Mouse (Mus musculus): ENCODE data around the gene Bmp6.

Gene Bmp6

DNA sequence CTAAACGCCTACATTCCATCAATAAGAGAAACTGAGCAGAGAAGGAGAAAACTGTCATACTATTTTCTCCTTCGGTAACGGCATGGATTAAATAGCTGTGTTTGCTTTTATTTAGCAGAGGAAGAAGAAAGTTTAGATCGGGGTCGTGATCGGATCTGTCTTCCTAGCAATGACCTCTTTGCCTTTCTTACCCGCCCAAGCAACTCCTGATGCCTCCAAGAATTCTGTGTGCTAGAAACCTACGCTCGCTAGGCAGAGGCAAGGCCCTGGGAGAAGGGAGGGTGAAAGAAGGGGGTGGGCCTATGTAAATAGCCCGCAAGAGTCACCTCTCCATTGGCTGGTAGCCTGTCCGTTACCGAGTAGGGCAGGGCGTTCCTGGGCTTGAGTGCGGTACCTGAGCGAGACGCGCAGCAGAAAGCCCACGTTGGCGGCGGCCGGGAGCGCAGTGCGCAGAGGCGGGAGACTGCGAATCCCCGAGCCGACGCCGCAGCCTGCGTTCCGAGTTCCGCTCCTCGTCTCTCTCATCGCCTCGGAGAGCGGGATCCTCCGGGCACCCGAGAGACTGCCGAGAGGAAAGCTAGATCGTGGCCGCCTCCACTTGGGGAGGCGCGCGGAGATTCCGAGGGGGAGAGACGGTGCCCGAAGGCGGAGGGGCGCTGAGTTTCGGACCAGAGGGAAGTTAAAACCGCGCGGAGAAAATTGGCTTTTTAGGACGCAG, at the start of gene Bmp6:
Gene Bmp6, plus strand, starts transcription at position 395 of the 718 bp plus-strand sequence.
- peak; percentile 44 for DNase-seq (ENCODE audit: low read depth)

DNA sequence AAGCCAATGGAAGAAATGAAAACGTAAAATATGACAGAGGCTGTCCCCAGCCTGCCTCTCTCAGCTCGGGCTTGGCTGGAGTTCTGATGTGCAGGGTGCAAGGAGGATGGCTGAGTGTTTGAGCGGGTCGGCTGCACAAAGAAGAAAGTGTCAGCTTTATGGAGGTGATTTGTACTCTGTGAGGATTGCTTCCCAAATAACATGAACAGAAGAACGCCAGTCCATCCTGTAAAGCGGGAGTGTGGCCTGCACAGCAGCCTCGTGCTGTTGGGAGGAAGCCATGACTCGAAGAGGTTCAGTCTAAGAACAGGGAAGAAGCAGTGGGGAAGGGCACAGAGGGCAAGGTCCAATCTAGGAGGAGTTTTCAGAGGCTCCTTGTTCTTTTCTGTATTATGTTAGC, 48.7 kb upstream of the Bmp6 start:
- no peak for DNase-seq (ENCODE audit: low read depth)

DNA sequence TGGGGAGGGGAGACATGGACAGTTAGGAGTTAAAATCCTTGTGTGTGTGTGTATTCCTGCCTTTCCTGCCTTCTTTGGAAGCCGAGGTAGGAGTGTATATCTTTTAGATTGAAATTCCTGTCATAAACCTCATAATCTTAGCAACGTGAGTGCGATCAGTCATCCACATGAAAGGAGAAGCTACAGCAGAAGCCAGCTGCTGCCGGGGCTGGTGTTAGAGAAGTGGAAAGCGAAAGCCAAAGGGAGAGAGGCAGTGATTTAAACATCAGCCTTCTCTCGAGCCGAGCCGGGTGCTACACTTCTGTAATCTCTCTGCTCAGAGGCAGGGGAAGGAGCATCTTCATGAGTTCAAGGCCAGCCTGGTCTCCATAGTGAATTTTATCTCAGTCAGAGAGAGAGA, 48.3 kb upstream of the Bmp6 start:
- no peak for DNase-seq (ENCODE audit: low read depth)

DNA sequence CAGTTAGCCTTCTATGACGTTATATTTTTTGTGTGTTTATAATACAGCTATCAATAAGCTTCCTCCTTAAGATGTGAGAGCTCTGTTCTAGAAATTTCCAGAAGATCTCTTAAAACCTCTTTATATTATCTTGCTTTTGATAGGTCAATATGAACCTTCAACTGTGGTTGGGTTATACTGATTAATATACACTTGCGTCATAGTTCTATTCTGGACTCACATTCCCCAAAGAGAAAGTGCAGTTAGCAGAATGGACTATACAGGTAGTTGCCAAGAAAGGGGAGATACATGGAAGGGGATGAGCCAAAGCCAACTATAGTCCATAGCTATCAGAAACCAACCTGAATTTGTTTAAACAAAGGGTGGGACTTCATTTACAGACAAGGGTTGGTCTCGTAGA, 33.8 kb upstream of the Bmp6 start:
- no peak for DNase-seq (ENCODE audit: low read depth)

DNA sequence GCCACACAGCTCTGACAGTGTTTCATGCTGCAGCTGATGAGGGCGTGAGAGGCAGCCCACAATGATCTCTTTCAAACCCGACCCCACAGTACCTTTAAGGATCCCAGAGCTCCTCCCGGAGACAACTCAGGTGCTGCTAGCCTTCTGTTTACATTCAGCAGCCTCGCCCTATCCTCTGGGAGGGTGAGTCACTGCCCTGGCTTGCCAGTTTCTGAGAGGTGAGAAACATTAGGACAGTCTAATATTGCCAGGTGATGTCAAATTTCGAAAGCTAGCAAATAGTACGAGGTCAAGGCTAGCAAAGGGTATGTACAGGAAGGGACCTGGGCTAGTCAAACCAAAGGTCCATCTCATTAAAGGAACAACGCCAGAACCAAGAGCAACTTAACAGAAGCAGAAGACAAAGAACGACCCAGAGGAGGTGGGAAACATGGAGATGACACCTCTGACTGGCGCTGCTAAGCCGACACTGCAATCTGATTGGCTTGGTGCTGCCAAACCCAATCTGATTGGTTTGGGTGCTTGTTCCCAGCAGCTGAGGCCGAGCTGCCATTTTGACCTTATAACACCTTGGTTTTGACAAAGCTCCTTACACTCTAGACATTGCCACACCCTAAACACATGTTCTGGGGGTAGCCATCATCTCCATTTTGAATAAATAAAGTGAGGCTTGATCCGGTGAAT, 32.4 kb upstream of the Bmp6 start:
- DNase-seq (ENCODE audit: low read depth) = no peak

DNA sequence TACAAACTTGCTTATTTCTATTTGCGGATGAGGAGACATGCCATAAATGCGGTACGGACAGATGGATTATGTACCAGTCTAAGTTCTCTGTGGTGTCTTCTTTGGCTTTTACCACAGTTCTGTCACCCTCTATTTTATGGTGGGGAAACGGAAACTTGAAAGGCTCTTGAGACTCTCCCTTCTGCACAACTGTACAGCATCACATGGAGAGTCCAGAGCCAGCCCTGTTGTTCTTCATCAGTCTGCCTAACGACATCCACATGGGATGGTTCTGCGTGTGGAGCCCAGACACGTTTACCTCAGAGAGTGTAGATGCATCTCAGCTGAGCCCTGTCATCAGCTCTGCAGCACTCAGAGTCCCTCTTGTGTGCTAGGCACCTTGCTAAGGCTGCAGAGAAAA, 30.3 kb upstream of the Bmp6 start:
- no peak for DNase-seq (ENCODE audit: low read depth)

GRCm38 (mm10) chr13:38318418-38318817, 26.5 kb upstream of the Bmp6 start:
- no peak for DNase-seq (ENCODE audit: low read depth)

DNA sequence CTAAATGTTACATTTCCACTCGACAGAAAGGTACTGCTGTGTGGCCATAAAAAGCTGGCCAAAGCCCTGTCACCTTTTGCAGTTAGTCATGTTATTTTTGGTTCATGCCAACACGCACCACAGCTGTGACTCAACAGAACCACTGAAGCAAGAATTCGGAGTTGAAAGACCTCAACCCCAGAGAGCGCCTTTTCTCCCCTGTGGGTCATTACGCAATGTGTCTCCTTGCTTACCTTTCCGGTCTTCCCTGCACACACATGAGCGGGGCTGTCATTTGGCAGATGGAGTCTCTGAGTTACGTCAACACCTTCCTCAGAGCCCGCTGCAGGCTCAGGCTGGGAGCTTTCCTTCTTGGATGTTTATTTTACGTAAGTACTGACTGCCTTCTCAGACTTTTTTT, 24.6 kb upstream of the Bmp6 start:
- DNase-seq (ENCODE audit: low read depth) = peak; percentile 96

DNA sequence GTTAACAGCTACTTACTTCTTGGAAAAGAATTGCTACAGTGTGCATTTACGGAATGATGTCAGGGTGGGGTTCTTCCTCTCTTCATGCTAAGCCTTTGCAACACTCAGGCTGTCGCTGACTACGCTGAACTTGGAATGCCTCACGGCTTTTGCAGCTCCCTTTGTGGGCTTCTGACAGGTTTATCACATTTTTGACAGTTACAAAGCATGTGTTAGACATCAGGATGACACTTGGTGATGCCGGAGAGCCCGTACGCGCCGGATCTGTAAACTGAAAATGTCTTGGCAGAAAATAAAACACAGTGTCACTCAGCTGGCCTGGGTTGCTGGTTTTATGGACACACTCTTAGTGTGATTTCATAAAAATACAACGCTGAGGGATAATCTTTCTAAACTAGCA, 20.5 kb upstream of the Bmp6 start:
- no peak for DNase-seq (ENCODE audit: low read depth)

DNA sequence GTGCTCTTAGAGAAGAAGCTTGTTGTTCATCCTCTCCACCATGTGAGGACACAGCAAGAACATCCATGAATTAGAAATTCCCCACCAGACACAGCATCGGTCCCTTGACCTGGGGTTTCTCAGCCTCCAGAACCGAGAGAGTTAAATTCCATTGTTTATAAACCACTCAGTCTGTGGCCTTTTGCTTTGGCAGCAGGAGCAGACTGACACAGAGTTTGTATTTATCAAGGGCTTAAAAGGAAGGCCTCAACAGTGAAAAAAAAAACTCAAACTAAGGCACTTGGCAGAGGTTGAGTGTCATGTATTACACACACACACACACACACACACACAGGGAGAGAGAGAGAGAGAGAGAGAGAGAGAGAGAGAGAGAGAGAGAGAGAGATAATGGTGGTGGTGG, 17.5 kb upstream of the Bmp6 start:
- DNase-seq (ENCODE audit: low read depth) = no peak

- DNase-seq (ENCODE audit: low read depth) = no peak
These were observed 11.4 kb upstream of the Bmp6 start for GRCm38 (mm10) chr13:38333496-38333895.

DNA sequence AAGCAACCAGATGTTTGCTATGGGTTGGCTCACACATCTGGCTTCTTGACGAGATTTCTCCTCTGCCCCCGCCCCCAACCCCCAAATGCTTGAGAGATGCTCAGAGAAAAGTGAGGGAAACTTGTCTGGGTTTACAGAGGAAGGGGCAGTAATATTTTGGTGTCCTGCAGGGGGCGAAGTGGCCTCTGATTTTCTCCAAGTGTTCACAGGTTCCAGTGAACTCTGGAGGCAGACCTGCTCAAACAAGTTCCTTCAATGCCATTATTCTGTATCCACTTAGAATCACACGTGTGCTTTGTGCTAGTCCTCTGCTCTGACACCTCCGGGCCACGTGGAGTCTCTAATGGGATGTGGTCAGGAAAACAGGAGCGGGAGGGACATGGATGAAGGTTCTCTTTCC, 2.3 kb upstream of the Bmp6 start:
- DNase-seq (ENCODE audit: low read depth) = peak; percentile 36

- no peak for DNase-seq (ENCODE audit: low read depth)
These were observed 1.7 kb upstream of the Bmp6 start for GRCm38 (mm10) chr13:38343202-38343601.

- no peak for DNase-seq (ENCODE audit: low read depth)
These were observed 519 bp downstream of the Bmp6 start for GRCm38 (mm10) chr13:38345431-38345820.

- DNase-seq (ENCODE audit: low read depth) = no peak
These were observed 1.4 kb downstream of the Bmp6 start for GRCm38 (mm10) chr13:38346096-38346915.

- DNase-seq (ENCODE audit: low read depth) = no peak
These were observed 2.3 kb downstream of the Bmp6 start for GRCm38 (mm10) chr13:38347021-38347774.

DNA sequence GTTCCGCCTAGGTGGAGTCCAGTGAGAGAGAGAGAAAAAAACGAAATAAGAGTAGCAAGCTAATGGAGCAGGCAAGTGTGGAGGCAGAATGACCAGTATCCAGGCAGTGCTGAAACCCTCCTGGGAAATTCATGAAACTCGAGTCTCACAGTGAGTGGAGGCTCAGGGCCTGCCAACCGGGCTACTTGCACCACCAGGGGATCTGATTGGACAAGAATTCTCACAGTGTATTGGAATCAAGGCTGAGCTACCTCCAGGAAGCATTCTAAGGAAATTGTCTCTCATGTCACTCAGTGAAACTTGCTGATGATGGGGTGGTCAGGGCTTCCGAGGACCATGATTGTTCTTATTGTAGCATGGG, 2.8 kb downstream of the Bmp6 start:
- DNase-seq (ENCODE audit: low read depth) = no peak

- no peak for DNase-seq (ENCODE audit: low read depth)
These were observed 4.1 kb downstream of the Bmp6 start for GRCm38 (mm10) chr13:38349046-38349445.

GRCm38 (mm10) chr13:38349818-38350217, 4.9 kb downstream of the Bmp6 start:
- DNase-seq (ENCODE audit: low read depth) = no peak

DNA sequence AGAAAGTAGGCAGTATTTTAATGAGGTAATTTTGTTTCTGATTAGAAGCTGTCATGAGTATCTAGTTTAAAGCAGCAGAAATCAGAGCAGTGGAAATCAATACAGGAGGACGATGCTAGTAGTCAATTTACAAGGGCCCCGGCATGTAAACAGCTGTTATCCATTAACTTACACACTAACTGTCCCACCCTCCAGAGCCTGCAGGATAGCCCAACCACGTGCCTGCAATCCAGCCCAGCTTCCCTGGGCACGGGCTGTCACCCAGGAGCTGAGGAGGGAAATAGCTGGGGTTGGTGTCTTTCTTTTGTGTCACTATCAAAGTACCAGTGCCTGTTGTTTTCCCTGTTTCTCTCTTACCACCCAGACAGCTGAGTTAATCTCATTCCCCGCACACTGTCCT, 7.1 kb downstream of the Bmp6 start:
- no peak for DNase-seq (ENCODE audit: low read depth)

- no peak for DNase-seq (ENCODE audit: low read depth)
These were observed 8.1 kb downstream of the Bmp6 start for GRCm38 (mm10) chr13:38352986-38353385.
